Mouse (Mus musculus) ES-Bruce4 (cell line): ENCODE data around the gene Zxdc. TPM values are rescaled to one million over a fixed set of nuclear protein-coding genes. Genes with fewer than 3 reads are reported as not detected.

ENCODE experiments used
- H3K27ac ChIP-seq: 2 replicates; pipeline ENCODE4 v1.5.1; 2012; ENCODE audit warnings: low read length, inconsistent platforms; ENCODE audit not compliant: insufficient read depth
- H3K27me3 ChIP-seq: 2 replicates; pipeline ENCODE4 v1.6.1; 2012; ENCODE audit warnings: mild to moderate bottlenecking, low read length, inconsistent platforms; ENCODE audit not compliant: control insufficient read depth, poor library complexity, insufficient read depth, severe bottlenecking
- H3K36me3 ChIP-seq: 2 replicates; pipeline ENCODE4 v1.6.1; 2012; ENCODE audit warnings: inconsistent platforms, mild to moderate bottlenecking, low read length, moderate library complexity; ENCODE audit not compliant: control insufficient read depth, poor library complexity, insufficient read depth, severe bottlenecking
- H3K4me1 ChIP-seq: one replicate; pipeline ENCODE4 v1.8.1; 2011; ENCODE audit warnings: low read length; ENCODE audit not compliant: control insufficient read depth, insufficient read depth
- H3K4me3 ChIP-seq: 2 replicates; pipeline ENCODE4 v1.5.1; 2011; ENCODE audit warnings: low read depth, mild to moderate bottlenecking, low read length
- H3K9ac ChIP-seq: 2 replicates; pipeline ENCODE4 v1.6.1; 2012; ENCODE audit warnings: low read depth, mild to moderate bottlenecking, inconsistent platforms; ENCODE audit not compliant: poor library complexity, severe bottlenecking
- H3K9me3 ChIP-seq: replicated peaks from 2 replicates; pipeline ENCODE4 v1.6.1; 2012; ENCODE audit warnings: mild to moderate bottlenecking, low read length, inconsistent platforms; ENCODE audit not compliant: control insufficient read depth, poor library complexity, insufficient read depth, severe bottlenecking
- CTCF ChIP-seq: IDR thresholded peaks from one replicate; pipeline ENCODE4 v1.8.1; 2011; ENCODE audit warnings: low read depth, low read length
- EP300 ChIP-seq: IDR thresholded peaks from 2 replicates; pipeline ENCODE4 v1.6.1; 2011; ENCODE audit warnings: low read depth, low read length; ENCODE audit not compliant: insufficient read depth
- POLR2A ChIP-seq: IDR thresholded peaks from one replicate; pipeline ENCODE4 v1.8.1; 2011; ENCODE audit warnings: low read length; ENCODE audit not compliant: insufficient read depth
- polyA plus RNA-seq: library from polyadenylated mRNA; stranded (reverse); fragments of >200 nt; gene quantifications from 2 replicates; pipeline ENCODE4 v1.2.4, GENCODE M21; 2011; ENCODE audit warnings: low read depth; ENCODE audit not compliant: missing spikeins, insufficient read depth, insufficient read length

Zxdc gene
- polyA plus RNA-seq, 1 experiment = 11.7 TPM

DNA sequence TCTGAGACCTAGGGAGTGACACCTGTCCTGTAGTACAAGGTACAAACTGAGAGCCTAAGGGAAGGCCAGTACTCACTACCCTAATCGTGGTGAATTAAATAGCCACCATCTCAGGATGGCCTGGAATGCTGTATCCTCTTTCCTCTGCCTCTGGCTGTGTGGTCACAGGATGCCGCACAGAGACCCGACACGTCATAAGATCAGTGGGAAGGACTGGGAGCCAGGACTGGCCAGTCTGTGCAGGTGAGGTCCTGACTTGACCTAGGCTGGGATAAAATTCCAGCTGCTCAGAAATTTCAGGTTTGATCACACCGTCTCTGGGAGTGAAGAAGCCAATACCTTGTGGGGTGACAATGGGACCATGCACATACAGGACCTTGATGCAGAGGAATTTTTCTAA lies 82.2 kb downstream of the Zxdc start:
- H3K4me1 ChIP-seq = no peaks in the 10 kb centered on the region
- no peaks in the 10 kb centered on the region for H3K36me3 ChIP-seq
- no peaks in the 10 kb centered on the region for H3K27me3 ChIP-seq
- no peaks in the 10 kb centered on the region for H3K9me3 ChIP-seq
- no peak overlapping the region for H3K4me3 ChIP-seq
- H3K27ac ChIP-seq = no peak overlapping the region
- TF ChIP-seq EP300 (peak; percentile 75; the same call in 1 of the 2 replicates), POLR2A (no peak), CTCF (no peak)
- no peak overlapping the region for H3K9ac ChIP-seq

DNA sequence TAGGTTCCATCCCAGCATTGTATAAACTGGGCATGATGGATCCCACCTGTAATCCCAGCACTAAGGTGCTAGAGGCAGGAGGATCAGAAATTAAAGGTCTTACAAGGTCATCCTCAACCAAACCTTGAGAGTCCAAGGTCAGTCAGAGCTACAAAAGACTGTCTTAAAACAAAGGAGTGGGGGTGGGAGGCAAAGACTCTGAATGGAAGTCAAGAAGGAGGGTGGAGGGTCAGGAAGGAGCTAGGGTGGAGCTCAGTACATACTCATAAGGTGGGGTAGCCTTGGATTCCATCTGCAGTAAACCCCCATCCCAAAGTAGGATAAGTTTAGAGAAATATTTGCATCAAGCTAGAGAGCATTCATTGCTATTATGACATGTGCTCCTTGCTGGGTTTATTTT lies 83.3 kb downstream of the Zxdc start:
- H3K27me3 ChIP-seq = no peaks in the 10 kb centered on the region
- no peaks in the 10 kb centered on the region for H3K4me1 ChIP-seq
- H3K9me3 ChIP-seq = no peaks in the 10 kb centered on the region
- no peak overlapping the region for H3K9ac ChIP-seq
- H3K4me3 ChIP-seq = no peak overlapping the region
- H3K36me3 ChIP-seq = no peaks in the 10 kb centered on the region
- H3K27ac ChIP-seq = peak overlapping the region; percentile 38; the same call in 1 of the 2 replicates
- TF ChIP-seq EP300 (peak; percentile 84), CTCF (no peak)

Other genes starting within 250 kb of the Zxdc start
- not detected in 2 replicates for gene Vmn1r51, start 246.9 kb upstream of the Zxdc start, polyA plus RNA-seq
- not detected in 2 replicates for gene Vmn1r52, start 194.7 kb upstream of the Zxdc start, polyA plus RNA-seq
- not detected in 2 replicates for gene V1ra8, start 166.7 kb upstream of the Zxdc start, polyA plus RNA-seq
- 0.72 and 0.79 TPM in 2 replicates for gene Vmn1r53, start 145.1 kb upstream of the Zxdc start, polyA plus RNA-seq
- not detected in 2 replicates for gene Vmn1r54, start 123.2 kb upstream of the Zxdc start, polyA plus RNA-seq
- gene BC048671, start 68.3 kb upstream of the Zxdc start, polyA plus RNA-seq = not detected in 2 replicates
- gene Chst13, start 44.3 kb upstream of the Zxdc start, polyA plus RNA-seq = not detected in 2 replicates
- gene Uroc1, start 36.2 kb upstream of the Zxdc start, polyA plus RNA-seq = not detected in 2 replicates
- gene Cfap100, start 59.3 kb downstream of the Zxdc start, polyA plus RNA-seq = 2.1 TPM in 1 of 2 replicates, not detected in the other
- 4.8 and 7.4 TPM in 2 replicates for gene Klf15, start 93.1 kb downstream of the Zxdc start, polyA plus RNA-seq
- 5.0 and 5.8 TPM in 2 replicates for gene Aldh1l1, start 116.9 kb downstream of the Zxdc start, polyA plus RNA-seq
- gene Slc41a3, start 235.2 kb downstream of the Zxdc start, polyA plus RNA-seq = 1.8 and 2.2 TPM in 2 replicates